18 mouse cellular contexts compared by ENCODE assay signal in the genomic region with DNA sequence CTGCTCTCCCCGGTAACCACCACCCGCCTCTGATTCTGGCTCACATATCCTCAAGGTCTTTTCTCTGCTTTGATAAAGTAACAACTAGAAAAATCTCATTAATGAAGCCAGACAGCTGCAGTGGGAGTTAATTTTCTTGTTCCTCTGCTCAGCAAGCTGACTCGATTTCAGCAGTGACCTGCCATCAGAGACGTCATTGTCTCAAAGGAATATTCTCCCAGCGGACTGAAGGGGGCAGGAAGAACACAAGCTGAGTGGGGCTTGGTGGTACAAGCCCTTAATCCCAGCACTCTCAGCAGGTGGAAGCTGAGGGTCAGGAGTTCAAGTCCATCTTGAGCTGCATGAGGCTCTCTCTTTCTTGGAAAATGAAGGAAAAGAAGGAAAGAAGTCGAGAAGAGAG.
DNase-seq lines count a peak whose midpoint lies in the region; ATAC-seq and TF ChIP-seq lines count a peak whose summit lies in the region.
"Had no signal": no experiment of that assay in that cellular context is flagged by ENCODE, and none has a peak within 500 bp of the region (broad histone marks: within the 10 kb centered on the region; RNA-seq: fewer than 3 reads in every experiment).

No protein-coding gene starts in this region.

- no peaks in the 10 kb centered on the region for H3K36me3 ChIP-seq in forebrain, embryonic 14.5 days (ENCODE audit: control insufficient read depth, insufficient read depth, low read length)
- H3K36me3 ChIP-seq in forebrain, embryonic 11.5 days (ENCODE audit: control insufficient read depth, insufficient read depth, low read length), result no peaks in the 10 kb centered on the region
- no peaks in the 10 kb centered on the region for H3K36me3 ChIP-seq in kidney, adult 2 months (ENCODE audit: control insufficient read depth, insufficient read depth, low read length)
- H3K36me3 ChIP-seq: limb, embryonic 12.5 days; liver, embryonic 15.5 days; midbrain, embryonic 12.5 days had no signal

- no peaks in the 10 kb centered on the region for H3K9me3 ChIP-seq in forebrain, embryonic 14.5 days (replicated peaks; ENCODE audit: control insufficient read depth, low read length)
- no peaks in the 10 kb centered on the region for H3K9me3 ChIP-seq in forebrain, embryonic 11.5 days (ENCODE audit: control insufficient read depth, low read length)
- H3K9me3 ChIP-seq: limb, embryonic 12.5 days; liver, embryonic 15.5 days; midbrain, embryonic 12.5 days had no signal

- ATAC-seq in forebrain, embryonic 14.5 days, result no peak
- ATAC-seq in forebrain, embryonic 11.5 days (replicated peaks; ENCODE audit: low FRiP score), result no peak
- ATAC-seq: forebrain, embryonic 16.5 days had no signal

- H3K4me2 ChIP-seq in forebrain, embryonic 14.5 days (ENCODE audit: low read length), result no peak overlapping the region
- no peak overlapping the region for H3K4me2 ChIP-seq in forebrain, embryonic 11.5 days (ENCODE audit: low read depth, low read length, severe bottlenecking)
- H3K4me2 ChIP-seq: heart, embryonic 11.5 days; limb, embryonic 12.5 days; liver, embryonic 15.5 days; midbrain, embryonic 12.5 days had no signal

- WGBS in forebrain, embryonic 14.5 days, result 25% methylated on average over 6 of the region's 6 CpGs
- 30% methylated on average over 6 of the region's 6 CpGs for WGBS in forebrain, embryonic 11.5 days
- WGBS in kidney, adult 2 months, result 37% methylated on average over 6 of the region's 6 CpGs

- peak; percentile 40 for DNase-seq in forebrain, embryonic 14.5 days (ENCODE audit: low spot score)
- no peak for DNase-seq in forebrain, embryonic 11.5 days (ENCODE audit: low spot score)
- peak; percentile 3 for DNase-seq in kidney, postnatal 14 days
- no peak for DNase-seq in kidney, adult 2 months
- DNase-seq in ES-CJ7 (ENCODE audit: low read depth, low spot score), result peak; percentile 37
- DNase-seq in retina, postnatal 1 day, result peak; percentile 58
- no peak for DNase-seq in thymus, postnatal 25 days
- DNase-seq in lung, adult 18-20 months, result no peak
- DNase-seq: cerebellum, adult 11-12 months; gastrocnemius, postnatal 36 days; kidney, adult 11 months; lung, postnatal 36 days; right cerebral cortex, postnatal 4 days had no signal

- no peaks in the 10 kb centered on the region for H3K27me3 ChIP-seq in forebrain, embryonic 14.5 days (replicated peaks; ENCODE audit: control insufficient read depth, insufficient read depth, low read length)
- H3K27me3 ChIP-seq in forebrain, embryonic 11.5 days (ENCODE audit: control insufficient read depth, insufficient read depth, low read length), result no peaks in the 10 kb centered on the region
- no peaks in the 10 kb centered on the region for H3K27me3 ChIP-seq in kidney, adult 2 months (replicated peaks; ENCODE audit: control insufficient read depth, insufficient read depth, low read length)
- H3K27me3 ChIP-seq: limb, embryonic 12.5 days; liver, embryonic 15.5 days; midbrain, embryonic 12.5 days had no signal

- no peak overlapping the region for H3K4me3 ChIP-seq in forebrain, embryonic 14.5 days (ENCODE audit: low read depth, low read length)
- no peak overlapping the region for H3K4me3 ChIP-seq in forebrain, embryonic 11.5 days (ENCODE audit: low read depth, low read length)
- H3K4me3 ChIP-seq in kidney, adult 2 months (ENCODE audit: insufficient read depth, low read depth, low read length), result no peak overlapping the region
- H3K4me3 ChIP-seq: limb, embryonic 12.5 days; liver, embryonic 15.5 days; midbrain, embryonic 12.5 days had no signal

- H3K9ac ChIP-seq in forebrain, embryonic 14.5 days (ENCODE audit: low read length), result no peak overlapping the region
- H3K9ac ChIP-seq in forebrain, embryonic 11.5 days (ENCODE audit: low read length), result no peak overlapping the region
- H3K9ac ChIP-seq: limb, embryonic 12.5 days; liver, embryonic 15.5 days; midbrain, embryonic 12.5 days had no signal

- TF ChIP-seq CTCF in kidney, adult 2 months (conservative IDR thresholded peaks at IDR 0.05; ENCODE audit: insufficient read depth, insufficient read length, low read depth, low read length), result no peak

- TF ChIP-seq POLR2A in kidney, adult 2 months (IDR thresholded peaks at IDR 0.05; ENCODE audit: low read depth, low read length), result no peak

- no peak overlapping the region for H3K27ac ChIP-seq in forebrain, embryonic 14.5 days (ENCODE audit: low read depth, low read length)
- no peak overlapping the region for H3K27ac ChIP-seq in forebrain, embryonic 11.5 days (ENCODE audit: low read depth, low read length)
- H3K27ac ChIP-seq in kidney, adult 2 months (ENCODE audit: insufficient read depth, low read depth, low read length), result no peak overlapping the region
- H3K27ac ChIP-seq: limb, embryonic 12.5 days; liver, embryonic 15.5 days; midbrain, embryonic 12.5 days had no signal

- H3K4me1 ChIP-seq in forebrain, embryonic 14.5 days (ENCODE audit: control insufficient read depth, insufficient read depth, low read length), result no peaks in the 10 kb centered on the region
- H3K4me1 ChIP-seq in forebrain, embryonic 11.5 days (replicated peaks; ENCODE audit: control insufficient read depth, insufficient read depth, low read length), result no peaks in the 10 kb centered on the region
- H3K4me1 ChIP-seq in kidney, adult 2 months (ENCODE audit: control insufficient read depth, insufficient read depth, low read length), result no peaks in the 10 kb centered on the region
- H3K4me1 ChIP-seq: limb, embryonic 12.5 days; liver, embryonic 15.5 days; midbrain, embryonic 12.5 days had no signal

Comparison
In these comparisons a context has a peak if more than half of its experiments do, and no peak if none do; other contexts are left out.
1. DNase-seq: peak in forebrain, embryonic 14.5 days (single experiment), kidney, postnatal 14 days (single experiment), ES-CJ7 (single experiment) and retina, postnatal 1 day (single experiment); none in forebrain, embryonic 11.5 days (single experiment), kidney, adult 2 months (single experiment), thymus, postnatal 25 days (single experiment) and lung, adult 18-20 months (0 of 2).